Mouse (Mus musculus) heart, postnatal 0 days (tissue): ENCODE measurements around the gene Gins3. TPM values are rescaled to one million over a fixed set of nuclear protein-coding genes. Genes with fewer than 3 reads are reported as not detected.

Source experiments
- ATAC-seq: fragments of 200-750 bp; cut with Nextera tagmentation; 2 replicates; pipeline ENCODE4 v1.8.0; 2017; ENCODE audit warnings: low read depth, moderate number of reproducible peaks, moderate library complexity; ENCODE audit not compliant: insufficient read depth
- DNase-seq: peaks from one replicate; pipeline ENCODE4 v3.0.0-alpha.2; 2016; ENCODE audit warnings: low spot score
- H3K27ac ChIP-seq: fragments of 300-500 bp; sonication (generic); 2 replicates; pipeline ENCODE4 v1.5.1; 2014; ENCODE audit warnings: low read depth, mild to moderate bottlenecking
- H3K27me3 ChIP-seq: fragments of 300-500 bp; sonication (generic); 2 replicates; pipeline ENCODE4 v1.6.1; 2014; ENCODE audit warnings: low read length, mixed read lengths; ENCODE audit not compliant: control insufficient read depth, insufficient read depth
- H3K36me3 ChIP-seq: fragments of 300-500 bp; sonication (generic); replicated peaks from 2 replicates; pipeline ENCODE4 v1.6.1; 2014; ENCODE audit warnings: low read length, mixed read lengths; ENCODE audit not compliant: control insufficient read depth, insufficient read depth
- H3K4me1 ChIP-seq: fragments of 300-500 bp; sonication (generic); 2 replicates; pipeline ENCODE4 v1.6.1; 2014; ENCODE audit warnings: antibody characterized with exemption; ENCODE audit not compliant: control insufficient read depth, insufficient read depth
- H3K4me2 ChIP-seq: fragments of 300-500 bp; sonication (generic); 2 replicates; pipeline ENCODE4 v1.6.1; 2014; ENCODE audit warnings: low read depth, mild to moderate bottlenecking, low read length, moderate library complexity
- H3K4me3 ChIP-seq: fragments of 300-500 bp; sonication (generic); 2 replicates; pipeline ENCODE4 v1.5.1; 2014; ENCODE audit warnings: low read depth, low read length
- H3K9ac ChIP-seq: fragments of 300-500 bp; sonication (generic); replicated peaks from 2 replicates; pipeline ENCODE4 v1.6.1; 2014; ENCODE audit warnings: low read depth, low read length, mixed read lengths
- H3K9me3 ChIP-seq: fragments of 300-500 bp; sonication (generic); replicated peaks from 2 replicates; pipeline ENCODE4 v1.6.1; 2016; ENCODE audit warnings: low read length; ENCODE audit not compliant: control insufficient read depth
- CTCF ChIP-seq: IDR thresholded peaks from 2 replicates; pipeline ENCODE4 v1.5.1; 2016; ENCODE audit warnings: antibody characterized with exemption, control low read depth, low read depth
- EP300 ChIP-seq: IDR thresholded peaks from 2 replicates; pipeline ENCODE4 v1.6.1; 2016; ENCODE audit warnings: antibody characterized with exemption, low read depth
- WGBS: fragments of 180-500 bp; shearing (Covaris S2); extraction: QIAGEN DNeasy Blood & Tissue Kit; methylation state at CpG from one replicate; pipeline ENCODE4 v1.1.7; 2014; 5-methylcytosine and 5-hydroxymethylcytosine counted together
- polyA plus RNA-seq: library from polyadenylated mRNA; unstranded; fragments of >200 nt; fragmentation: Nextera tagmentation; extraction: Ambion mirVana; gene quantifications from 2 replicates; pipeline ENCODE4 v1.2.1, GENCODE M21; 2015
- total RNA-seq: library from RNA; depleted of rRNA; stranded (reverse); fragments of >200 nt; gene quantifications from 2 replicates; pipeline ENCODE4 v1.2.3, GENCODE M21; 2014; ENCODE audit warnings: low replicate concordance

Gene Gins3
- total and polyA plus RNA-seq, 2 experiments from 2014 or later, result 3.9 to 4.4 TPM

- no peak for TF ChIP-seq EP300
- no peak for TF ChIP-seq CTCF
- ATAC-seq, result no peak
- no peaks in the 10 kb centered on the region for H3K27me3 ChIP-seq
- WGBS, result 90% methylated on average over 7 of the region's 7 CpGs
- no peak for DNase-seq
- no peaks in the 10 kb centered on the region for H3K36me3 ChIP-seq
- H3K9ac ChIP-seq, result no peak overlapping the region
- no peak overlapping the region for H3K4me2 ChIP-seq
- H3K9me3 ChIP-seq, result no peaks in the 10 kb centered on the region
- no peaks in the 10 kb centered on the region; the same call in 1 of the 2 replicates for H3K4me1 ChIP-seq
- no peak overlapping the region for H3K27ac ChIP-seq
- H3K4me3 ChIP-seq, result no peak overlapping the region
These were observed 39.5 kb upstream of the Gins3 start for GRCm38 (mm10) chr8:95593439-95594393.

- no peak overlapping the region for H3K4me2 ChIP-seq
- H3K4me1 ChIP-seq, result no peaks in the 10 kb centered on the region; the same call in 1 of the 2 replicates
- DNase-seq (no peak), ATAC-seq (no peak)
- WGBS, result 76% methylated on average over 14 of the region's 14 CpGs
- H3K27me3 ChIP-seq, result no peaks in the 10 kb centered on the region
- H3K9me3 ChIP-seq, result no peaks in the 10 kb centered on the region
- H3K36me3 ChIP-seq, result no peaks in the 10 kb centered on the region
- TF ChIP-seq EP300 (no peak), CTCF (no peak)
- H3K27ac ChIP-seq, result peak overlapping the region; percentile 94
- no peak overlapping the region for H3K9ac ChIP-seq
- no peak overlapping the region for H3K4me3 ChIP-seq
These were observed 38.1 kb upstream of the Gins3 start for GRCm38 (mm10) chr8:95595131-95595530.

- DNase-seq, result peak; percentile 93
- Histone ChIP-seq H3K27ac (peak overlapping the region; percentile 94), H3K4me2 (peak overlapping the region; percentile 17), H3K27me3 (no peaks in the 10 kb centered on the region), H3K9ac (no peak overlapping the region), H3K9me3 (no peaks in the 10 kb centered on the region), H3K4me3 (no peak overlapping the region), H3K36me3 (no peaks in the 10 kb centered on the region), H3K4me1 (no peaks in the 10 kb centered on the region; the same call in 1 of the 2 replicates)
- peak; percentile 94 for ATAC-seq
- WGBS, result 17% methylated on average over 4 of the region's 4 CpGs
- no peak for TF ChIP-seq CTCF
- TF ChIP-seq EP300, result peak; percentile 98
These were observed 36.4 kb upstream of the Gins3 start for GRCm38 (mm10) chr8:95596841-95597241.

GRCm38 (mm10) chr8:95599861-95600260 lies 33.4 kb upstream of the Gins3 start:
- H3K4me3 ChIP-seq, result peak overlapping the region; percentile 12; the same call in 1 of the 2 replicates
- TF ChIP-seq EP300, result no peak
- peak; percentile 75 for TF ChIP-seq CTCF
- DNase-seq (peak; percentile 56), ATAC-seq (no peak)
- no peaks in the 10 kb centered on the region for H3K27me3 ChIP-seq
- H3K4me2 ChIP-seq, result peak overlapping the region; percentile 35
- H3K9me3 ChIP-seq, result no peaks in the 10 kb centered on the region
- no peak overlapping the region for H3K27ac ChIP-seq
- 8% methylated on average over 11 of the region's 11 CpGs for WGBS
- H3K4me1 ChIP-seq, result no peaks in the 10 kb centered on the region
- H3K9ac ChIP-seq, result no peak overlapping the region
- H3K36me3 ChIP-seq, result no peaks in the 10 kb centered on the region

GRCm38 (mm10) chr8:95601306-95601705 lies 31.9 kb upstream of the Gins3 start:
- Histone ChIP-seq H3K4me1 (no peaks in the 10 kb centered on the region), H3K27ac (no peak overlapping the region), H3K36me3 (no peaks in the 10 kb centered on the region), H3K4me2 (no peak overlapping the region), H3K27me3 (no peaks in the 10 kb centered on the region), H3K9me3 (no peaks in the 10 kb centered on the region), H3K9ac (no peak overlapping the region), H3K4me3 (no peak overlapping the region)
- TF ChIP-seq CTCF (no peak), EP300 (no peak)
- no peak for ATAC-seq
- WGBS, result 74% methylated on average over 15 of the region's 15 CpGs
- no peak for DNase-seq
